Mouse (Mus musculus) MEL (cell line): ENCODE results near the gene Nrarp.

ENCODE experiments used
- BHLHE40 ChIP-seq: IDR thresholded peaks from 2 replicates; pipeline ENCODE4 v1.6.1; 2012; ENCODE audit warnings: low read depth, mild to moderate bottlenecking, inconsistent platforms, low read length, improper control_type of control experiment, borderline replicate concordance
- CTCF ChIP-seq, 3 experiments: IDR thresholded peaks in 2 of 3; conservative IDR thresholded peaks in 1 of 3; 2 replicates each; pipeline ENCODE4 v1.5.1; 2011 to 2012; ENCODE audit warnings: low read length in 3 of 3, low read depth in 2 of 3, mild to moderate bottlenecking in 2 of 3, improper control_type of control experiment in 1 of 3, inconsistent platforms in 1 of 3, mixed read lengths in 1 of 3, moderate library complexity in 1 of 3; ENCODE audit not compliant: control insufficient read depth in 1 of 3, insufficient read depth in 1 of 3, poor library complexity in 1 of 3, severe bottlenecking in 1 of 3
- E2F4 ChIP-seq: IDR thresholded peaks from 2 replicates; pipeline ENCODE4 v1.6.1; 2011; ENCODE audit warnings: low read depth, low read length, improper control_type of control experiment, borderline replicate concordance
- ETS1 ChIP-seq: IDR thresholded peaks from 2 replicates; pipeline ENCODE4 v1.6.1; 2012; ENCODE audit warnings: low read depth, mild to moderate bottlenecking, inconsistent platforms, low read length, improper control_type of control experiment, moderate library complexity
- HCFC1 ChIP-seq: IDR thresholded peaks from 2 replicates; pipeline ENCODE4 v1.6.1; 2012; ENCODE audit warnings: low read depth, mild to moderate bottlenecking, inconsistent platforms, low read length, improper control_type of control experiment, moderate library complexity
- KAT2A ChIP-seq: conservative IDR thresholded peaks from 2 replicates; pipeline ENCODE4 v1.6.1; 2012; ENCODE audit warnings: low read depth, low read length, improper control_type of control experiment, inconsistent platforms
- MAX ChIP-seq: IDR thresholded peaks from 2 replicates; pipeline ENCODE4 v1.6.1; 2011; ENCODE audit warnings: low read length, improper control_type of control experiment
- POLR2A ChIP-seq, 2 experiments: IDR thresholded peaks; 2 replicates each; pipeline ENCODE4 v1.6.1; 2011 to 2012; ENCODE audit warnings: low read length in 2 of 2, mild to moderate bottlenecking in 2 of 2, control low read depth in 1 of 2, improper control_type of control experiment in 1 of 2, low read depth in 1 of 2, moderate library complexity in 1 of 2; ENCODE audit not compliant: control insufficient read depth in 1 of 2, insufficient read depth in 1 of 2, poor library complexity in 1 of 2
- POLR2AphosphoS2 ChIP-seq: IDR thresholded peaks from 2 replicates; pipeline ENCODE4 v1.6.1; 2011; ENCODE audit warnings: low read length, improper control_type of control experiment
- TCF12 ChIP-seq: IDR thresholded peaks from 2 replicates; pipeline ENCODE4 v1.6.1; 2014; ENCODE audit warnings: low read depth, mild to moderate bottlenecking, inconsistent platforms, low read length, improper control_type of control experiment, moderate library complexity
- USF1 ChIP-seq: IDR thresholded peaks from 2 replicates; pipeline ENCODE4 v1.6.1; 2014; ENCODE audit warnings: low read depth, mild to moderate bottlenecking, inconsistent platforms, low read length, improper control_type of control experiment, moderate library complexity
- ZKSCAN1 ChIP-seq: IDR thresholded peaks from 2 replicates; pipeline ENCODE4 v1.6.1; 2012; ENCODE audit warnings: low read depth, mild to moderate bottlenecking, inconsistent platforms, low read length, improper control_type of control experiment, moderate library complexity
- ZNF384 ChIP-seq: IDR thresholded peaks from 2 replicates; pipeline ENCODE4 v1.6.1; 2012; ENCODE audit warnings: low read depth, mild to moderate bottlenecking, inconsistent platforms, low read length, improper control_type of control experiment

DNA sequence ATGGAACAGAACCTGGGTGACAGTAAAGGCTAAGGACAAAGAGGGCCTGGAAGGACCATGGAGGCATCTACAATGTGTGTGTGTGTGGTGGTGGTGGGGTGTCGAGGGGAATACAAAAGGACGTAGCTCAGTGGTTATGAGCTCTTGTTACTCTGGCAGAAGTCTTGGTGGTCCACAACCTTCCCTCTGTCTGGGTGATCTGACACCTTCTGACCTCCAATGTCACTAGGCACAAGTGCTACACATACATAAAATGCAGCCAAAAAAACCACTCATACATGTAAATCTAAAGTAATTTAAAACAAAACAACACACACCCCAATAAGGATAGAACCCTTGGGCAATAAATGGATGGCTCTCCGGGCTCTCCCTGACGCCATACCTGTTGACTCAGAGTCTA, 46.8 kb downstream of the Nrarp start:
- TF ChIP-seq ZKSCAN1 (no peak), CTCF (IDR thresholded peaks at IDR 0.05 in 2 of 3, conservative IDR thresholded peaks at IDR 0.05 in 1 of 3; ENCODE audit: control insufficient read depth in 1 of 3, insufficient read depth in 1 of 3, low read depth in 2 of 3, low read length in 3 of 3, poor library complexity in 1 of 3, severe bottlenecking in 1 of 3) (no peak), ETS1 (no peak), KAT2A (no peak), ZNF384 (no peak), E2F4 (no peak), HCFC1 (no peak), POLR2A (IDR thresholded peaks at IDR 0.05; ENCODE audit: control insufficient read depth in 1 of 2, insufficient read depth in 1 of 2, low read depth in 1 of 2, low read length in 2 of 2, poor library complexity in 1 of 2) (no peak), MAX (no peak), BHLHE40 (no peak), USF1 (no peak), TCF12 (no peak), POLR2AphosphoS2 (no peak)
